Mouse (Mus musculus) heart, postnatal 0 days (tissue): Measurements from ENCODE around the gene Gabrb1. TPM values are rescaled to one million over a fixed set of nuclear protein-coding genes. Genes with fewer than 3 reads are reported as not detected.

Experiments
- ATAC-seq: fragments of 200-750 bp; cut with Nextera tagmentation; 2 replicates; pipeline ENCODE4 v1.8.0; 2017; ENCODE audit warnings: low read depth, moderate number of reproducible peaks, moderate library complexity; ENCODE audit not compliant: insufficient read depth
- DNase-seq: peaks from one replicate; pipeline ENCODE4 v3.0.0-alpha.2; 2016; ENCODE audit warnings: low spot score
- H3K27ac ChIP-seq: fragments of 300-500 bp; sonication (generic); 2 replicates; pipeline ENCODE4 v1.5.1; 2014; ENCODE audit warnings: low read depth, mild to moderate bottlenecking
- H3K27me3 ChIP-seq: fragments of 300-500 bp; sonication (generic); 2 replicates; pipeline ENCODE4 v1.6.1; 2014; ENCODE audit warnings: low read length, mixed read lengths; ENCODE audit not compliant: control insufficient read depth, insufficient read depth
- H3K36me3 ChIP-seq: fragments of 300-500 bp; sonication (generic); replicated peaks from 2 replicates; pipeline ENCODE4 v1.6.1; 2014; ENCODE audit warnings: low read length, mixed read lengths; ENCODE audit not compliant: control insufficient read depth, insufficient read depth
- H3K4me1 ChIP-seq: fragments of 300-500 bp; sonication (generic); 2 replicates; pipeline ENCODE4 v1.6.1; 2014; ENCODE audit warnings: antibody characterized with exemption; ENCODE audit not compliant: control insufficient read depth, insufficient read depth
- H3K4me2 ChIP-seq: fragments of 300-500 bp; sonication (generic); 2 replicates; pipeline ENCODE4 v1.6.1; 2014; ENCODE audit warnings: low read depth, mild to moderate bottlenecking, low read length, moderate library complexity
- H3K4me3 ChIP-seq: fragments of 300-500 bp; sonication (generic); 2 replicates; pipeline ENCODE4 v1.5.1; 2014; ENCODE audit warnings: low read depth, low read length
- H3K9ac ChIP-seq: fragments of 300-500 bp; sonication (generic); replicated peaks from 2 replicates; pipeline ENCODE4 v1.6.1; 2014; ENCODE audit warnings: low read depth, low read length, mixed read lengths
- H3K9me3 ChIP-seq: fragments of 300-500 bp; sonication (generic); replicated peaks from 2 replicates; pipeline ENCODE4 v1.6.1; 2016; ENCODE audit warnings: low read length; ENCODE audit not compliant: control insufficient read depth
- CTCF ChIP-seq: IDR thresholded peaks from 2 replicates; pipeline ENCODE4 v1.5.1; 2016; ENCODE audit warnings: antibody characterized with exemption, control low read depth, low read depth
- EP300 ChIP-seq: IDR thresholded peaks from 2 replicates; pipeline ENCODE4 v1.6.1; 2016; ENCODE audit warnings: antibody characterized with exemption, low read depth
- WGBS: fragments of 180-500 bp; shearing (Covaris S2); extraction: QIAGEN DNeasy Blood & Tissue Kit; methylation state at CpG from one replicate; pipeline ENCODE4 v1.1.7; 2014; 5-methylcytosine and 5-hydroxymethylcytosine counted together
- polyA plus RNA-seq: library from polyadenylated mRNA; unstranded; fragments of >200 nt; fragmentation: Nextera tagmentation; extraction: Ambion mirVana; gene quantifications from 2 replicates; pipeline ENCODE4 v1.2.1, GENCODE M21; 2015
- total RNA-seq: library from RNA; depleted of rRNA; stranded (reverse); fragments of >200 nt; gene quantifications from 2 replicates; pipeline ENCODE4 v1.2.3, GENCODE M21; 2014; ENCODE audit warnings: low replicate concordance

Gene Gabrb1
- total and polyA plus RNA-seq, 2 experiments from 2014 or later = 0.15 TPM; not detected in 1

DNA sequence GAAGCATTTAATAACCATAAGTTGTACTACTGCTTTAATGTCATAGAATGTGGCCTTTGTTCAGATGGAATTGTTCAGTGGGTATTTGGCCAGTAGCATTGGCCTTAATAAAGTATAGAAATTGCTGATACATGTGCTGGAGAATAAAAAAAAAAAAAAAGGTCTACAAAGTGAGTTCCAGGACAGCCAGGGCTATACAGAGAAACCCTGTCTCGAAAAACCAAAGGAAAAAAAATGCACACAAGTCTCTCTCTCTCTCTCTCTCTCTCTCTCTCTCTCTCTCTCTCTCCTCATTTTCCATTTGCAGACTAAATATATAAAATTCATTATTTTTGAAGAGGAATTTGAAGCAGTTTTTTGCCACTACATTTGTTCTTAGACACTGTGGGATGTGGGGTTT, 328.6 kb downstream of the Gabrb1 start:
- no peak for ATAC-seq
- DNase-seq = no peak

DNA sequence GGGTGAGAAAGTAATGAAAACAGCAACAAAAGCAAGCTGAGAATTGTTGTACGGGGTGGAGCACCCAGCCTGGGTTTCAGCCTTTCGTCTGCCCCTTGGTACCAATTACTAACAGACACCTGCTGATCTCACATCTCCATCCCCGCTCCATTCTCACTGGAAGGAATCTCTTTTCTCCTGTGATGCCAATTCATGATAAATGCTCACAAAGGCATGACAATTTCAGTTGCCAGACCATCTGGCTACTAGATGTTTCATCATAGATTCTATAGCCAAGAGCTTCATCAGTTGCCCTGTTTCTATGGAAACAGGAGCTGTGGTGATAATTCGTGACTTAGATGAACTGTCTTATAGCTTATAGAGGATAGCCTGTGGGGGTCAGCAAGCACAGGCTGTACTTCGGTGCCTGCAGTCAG, 329.1 kb downstream of the Gabrb1 start:
- TF ChIP-seq EP300 (no peak), CTCF (no peak)
- ATAC-seq (no peak), DNase-seq (no peak)
- H3K36me3 ChIP-seq = no peaks in the 10 kb centered on the region
- no peak overlapping the region for H3K4me2 ChIP-seq
- H3K9me3 ChIP-seq = no peaks in the 10 kb centered on the region
- H3K27me3 ChIP-seq = no peaks in the 10 kb centered on the region
- no peak overlapping the region for H3K27ac ChIP-seq
- 72% methylated on average over 5 of the region's 5 CpGs for WGBS
- no peak overlapping the region for H3K4me3 ChIP-seq
- H3K9ac ChIP-seq = no peak overlapping the region
- no peaks in the 10 kb centered on the region for H3K4me1 ChIP-seq

More for the DNA sequence above, 328.6 kb downstream of the Gabrb1 start:
- H3K4me1 ChIP-seq = no peaks in the 10 kb centered on the region
- no peaks in the 10 kb centered on the region for H3K36me3 ChIP-seq
- no peak overlapping the region for H3K4me3 ChIP-seq
- TF ChIP-seq EP300 (no peak), CTCF (no peak)
- no peaks in the 10 kb centered on the region for H3K9me3 ChIP-seq
- H3K4me2 ChIP-seq = no peak overlapping the region
- H3K27me3 ChIP-seq = no peaks in the 10 kb centered on the region
- H3K27ac ChIP-seq = no peak overlapping the region
- no peak overlapping the region for H3K9ac ChIP-seq
- WGBS = 50% methylated on average over 1 of the region's 1 CpGs

DNA sequence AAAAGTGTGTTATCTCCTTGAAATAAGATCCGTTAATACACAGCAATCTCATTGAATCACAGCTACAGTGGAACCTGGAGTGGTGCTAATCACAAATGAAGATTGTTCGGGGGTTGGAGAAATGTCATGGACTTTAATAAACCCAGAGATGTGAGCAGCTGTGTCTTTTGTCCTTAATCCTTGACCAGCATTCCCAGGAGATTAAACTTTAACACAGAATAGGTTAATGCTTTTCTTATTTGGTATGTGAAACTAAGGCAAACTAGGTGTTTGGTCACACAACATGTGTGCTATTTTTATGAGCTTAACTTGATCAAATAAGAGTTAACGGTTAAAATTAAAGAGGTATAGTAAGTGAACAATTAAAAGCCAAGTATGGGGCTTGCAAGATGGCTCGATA, 341.6 kb downstream of the Gabrb1 start:
- no peak for ATAC-seq
- Histone ChIP-seq H3K9ac (no peak overlapping the region), H3K27ac (no peak overlapping the region), H3K9me3 (no peaks in the 10 kb centered on the region), H3K36me3 (no peaks in the 10 kb centered on the region), H3K27me3 (no peaks in the 10 kb centered on the region), H3K4me1 (no peaks in the 10 kb centered on the region), H3K4me2 (no peak overlapping the region), H3K4me3 (no peak overlapping the region)
- DNase-seq = no peak
- WGBS = 66% methylated on average over 4 of the region's 4 CpGs
- TF ChIP-seq CTCF (no peak), EP300 (no peak)

DNA sequence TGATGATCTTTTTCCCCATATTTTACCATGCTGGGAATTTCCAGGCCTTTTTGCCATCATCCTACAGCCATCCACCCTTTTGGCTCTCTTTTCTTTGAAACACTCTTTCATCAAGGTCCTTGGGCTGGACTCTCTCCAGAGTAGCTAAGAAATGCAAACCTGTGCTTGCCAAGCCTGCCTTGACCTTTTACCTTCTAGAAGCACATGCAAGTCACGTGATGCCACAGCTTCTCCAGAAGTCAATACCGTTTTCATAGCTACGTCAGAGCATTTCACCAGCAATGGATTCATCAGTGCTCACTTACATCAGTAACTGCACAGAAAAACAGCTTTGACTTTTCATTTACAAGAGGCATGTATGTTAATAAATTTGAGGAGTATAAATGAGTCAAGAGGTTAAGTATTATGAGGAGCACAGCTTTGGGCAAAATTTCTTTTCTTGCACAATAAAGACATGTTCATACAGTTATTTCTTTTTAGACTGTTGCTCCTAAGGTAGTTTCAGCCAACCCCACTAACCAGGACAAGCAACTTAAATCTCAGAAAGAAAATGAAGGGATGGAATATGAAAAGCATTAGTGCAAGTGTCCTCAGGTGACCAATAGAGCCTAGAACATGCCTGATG, 346.0 kb downstream of the Gabrb1 start:
- DNase-seq (no peak), ATAC-seq (no peak)
- Histone ChIP-seq H3K9me3 (no peaks in the 10 kb centered on the region), H3K4me3 (no peak overlapping the region), H3K36me3 (no peaks in the 10 kb centered on the region), H3K27me3 (no peaks in the 10 kb centered on the region), H3K27ac (no peak overlapping the region), H3K4me2 (no peak overlapping the region), H3K4me1 (no peaks in the 10 kb centered on the region), H3K9ac (no peak overlapping the region)
- TF ChIP-seq EP300 = no peak
- WGBS = 81% methylated on average over 3 of the region's 3 CpGs

DNA sequence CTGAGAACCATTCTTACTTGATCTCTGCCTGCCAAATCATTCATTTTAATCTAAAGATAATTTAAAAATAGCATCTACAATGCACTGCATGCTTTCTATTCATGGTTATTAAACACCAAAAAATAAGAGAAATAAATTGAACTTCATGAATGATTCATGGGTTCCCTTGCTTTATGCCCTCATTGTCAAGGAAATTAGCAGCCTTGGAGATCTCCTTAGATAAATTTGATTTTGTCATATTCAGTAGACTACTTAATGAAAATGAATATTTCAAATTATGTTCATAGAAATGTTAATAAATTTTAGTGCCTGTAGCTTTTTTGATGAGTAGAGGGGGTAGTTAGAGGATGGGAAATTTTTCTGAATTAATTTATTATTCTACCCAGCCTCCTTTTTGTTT, 379.0 kb downstream of the Gabrb1 start:
- no peak overlapping the region for H3K4me2 ChIP-seq
- ATAC-seq = no peak
- H3K27me3 ChIP-seq = no peaks in the 10 kb centered on the region
- no peak overlapping the region for H3K4me3 ChIP-seq
- H3K9me3 ChIP-seq = no peaks in the 10 kb centered on the region
- H3K9ac ChIP-seq = no peak overlapping the region
- DNase-seq = no peak
- H3K27ac ChIP-seq = no peak overlapping the region
- no peaks in the 10 kb centered on the region for H3K36me3 ChIP-seq
- H3K4me1 ChIP-seq = no peaks in the 10 kb centered on the region
- TF ChIP-seq CTCF (no peak), EP300 (no peak)
